Mouse (Mus musculus) frontal cortex, postnatal 10 days (tissue): ENCODE measurements around the gene Arhgap30.

ENCODE experiments used
- DNase-seq, 2 experiments: peaks; one replicate each; pipeline ENCODE4 v3.0.0; 2022; ENCODE audit warnings: low spot score in 2 of 2, mixed read lengths in 1 of 2

Gene Arhgap30

DNA sequence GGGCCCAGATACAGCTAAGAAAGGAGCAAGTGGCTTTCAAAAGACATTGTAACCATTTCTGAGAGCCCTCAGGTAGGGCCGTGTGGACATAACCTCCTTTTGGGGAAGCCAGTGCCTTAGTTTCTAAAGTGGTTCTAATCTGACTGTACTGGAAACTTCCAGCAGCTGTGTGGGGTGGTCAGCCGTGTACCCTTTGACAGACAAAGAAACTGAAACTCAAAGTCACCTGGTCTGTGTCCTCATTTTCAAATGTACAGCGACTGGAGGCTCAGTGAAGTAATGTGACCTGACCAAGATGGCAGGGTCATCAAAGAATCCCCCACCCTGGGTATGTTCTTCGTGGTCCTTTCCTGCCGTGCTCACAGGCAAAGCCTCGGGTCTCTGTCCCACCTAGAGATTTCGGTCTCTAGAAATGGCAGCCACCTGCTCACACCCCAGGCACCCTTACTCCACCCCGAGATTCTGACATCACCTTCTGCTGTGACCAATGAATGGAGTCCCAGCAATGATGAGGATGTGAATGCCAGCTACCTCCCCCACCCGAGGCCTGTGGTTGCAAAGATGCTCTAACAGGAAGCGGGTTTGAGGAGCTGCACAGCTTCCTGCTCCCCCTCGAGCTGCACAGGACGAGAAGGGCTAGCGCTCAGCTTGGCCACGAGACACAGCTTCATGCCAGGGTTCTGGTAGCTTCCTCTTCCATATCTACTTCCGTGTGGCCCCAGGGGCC lies at the start of gene Arhgap30:
Gene Arhgap30, plus strand, starts transcription at position 579 of the 727 bp plus-strand sequence.
- peak; percentile 28 to 52 for DNase-seq

DNA sequence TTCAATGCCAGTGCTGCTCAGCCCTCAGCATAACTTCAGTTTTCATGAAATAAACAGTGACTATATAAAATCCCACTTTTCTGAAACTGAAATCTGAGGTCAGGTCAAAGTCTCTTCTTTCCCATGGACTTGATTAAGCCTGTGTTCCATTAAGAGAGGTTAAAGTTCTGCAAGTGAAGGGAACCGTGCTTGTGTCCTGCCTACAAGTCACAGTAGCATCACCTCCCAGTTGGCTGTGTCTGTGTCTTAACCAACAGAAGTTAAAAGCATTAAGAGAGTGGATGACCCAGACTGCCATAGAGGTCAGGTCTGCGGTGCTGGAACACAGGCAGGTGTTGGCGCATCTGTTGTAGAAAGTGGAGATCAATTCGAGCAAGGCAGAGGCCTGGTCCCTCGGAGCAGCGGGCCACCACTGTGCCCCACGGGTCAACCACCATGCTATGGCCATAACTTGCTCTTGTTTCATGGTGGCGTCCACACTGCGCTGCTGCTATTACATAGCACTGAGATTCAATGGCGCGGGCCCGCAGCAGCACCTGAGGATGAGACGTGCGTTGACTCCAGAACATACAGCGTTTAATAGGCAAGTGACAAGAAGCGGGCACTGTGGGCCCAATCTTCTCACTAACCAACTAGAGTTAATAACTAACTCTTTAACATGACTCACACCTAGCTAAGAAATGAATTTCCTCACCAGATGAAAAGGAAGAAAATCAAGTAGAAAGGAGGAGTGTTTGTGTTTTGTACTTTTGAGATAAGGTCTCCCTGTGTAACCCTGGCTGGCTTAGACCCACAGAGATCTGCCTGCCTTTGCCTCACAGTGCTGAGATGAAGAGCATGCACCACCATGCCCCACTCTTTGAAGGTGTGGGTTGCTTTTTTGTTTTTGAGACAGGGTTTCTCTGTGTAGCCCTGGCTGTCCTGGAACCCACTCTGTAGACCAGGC lies 46.2 kb upstream of the Arhgap30 start:
- no peak for DNase-seq

DNA sequence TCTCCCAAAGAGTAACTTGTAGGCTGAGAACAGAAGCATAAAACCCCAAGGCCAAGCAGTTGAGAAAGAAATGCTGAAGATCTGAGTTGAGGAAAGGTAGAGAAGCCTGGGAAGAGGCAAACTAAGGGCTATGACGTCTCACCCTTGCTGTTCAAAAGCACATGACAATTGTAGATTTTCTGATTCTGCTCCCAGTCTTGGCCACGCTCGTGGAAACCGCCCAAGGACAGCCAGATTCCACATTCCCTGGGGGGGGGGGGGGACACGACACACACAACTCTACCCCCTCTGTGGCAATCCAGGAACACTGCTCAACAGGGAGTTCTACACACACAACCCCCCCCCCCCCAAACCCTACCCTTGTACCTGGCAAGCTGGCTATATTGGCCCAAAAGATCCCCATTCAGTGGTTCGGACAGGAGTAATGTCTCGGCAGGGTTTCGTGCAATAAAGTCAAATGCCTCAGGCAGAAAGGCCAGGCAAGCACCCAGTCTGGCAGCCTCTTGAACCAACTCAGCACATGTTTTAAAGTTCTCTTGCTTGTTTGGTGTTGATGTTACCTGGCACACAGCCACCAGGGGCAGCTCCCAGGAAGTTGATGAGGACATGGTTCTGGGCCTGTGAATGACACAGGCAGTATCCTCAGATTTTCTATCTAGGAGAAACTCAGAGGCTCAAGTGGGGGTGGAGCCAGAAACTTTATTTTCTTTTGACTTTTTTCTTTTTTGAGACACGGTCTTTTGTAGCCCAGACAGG lies 44.7 kb upstream of the Arhgap30 start:
- no peak for DNase-seq

DNA sequence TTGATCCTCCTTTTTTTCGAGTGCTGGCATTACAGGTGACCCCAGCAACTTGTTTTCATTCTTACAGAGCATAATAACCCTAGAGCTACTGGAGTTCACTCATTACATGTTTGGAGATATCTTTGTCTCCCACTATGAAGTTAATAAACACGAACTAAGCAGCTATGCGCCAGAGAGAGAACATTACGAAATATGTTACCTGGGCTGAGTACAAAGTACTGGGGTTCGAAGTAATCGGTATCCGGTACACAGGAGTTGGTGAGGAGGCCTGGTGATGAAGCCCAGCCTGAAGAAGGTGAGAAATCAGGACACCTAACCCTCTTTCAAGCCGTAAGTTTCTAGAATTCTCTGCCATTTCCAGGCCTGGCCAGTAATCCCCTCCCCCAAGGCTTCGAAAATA lies 44.0 kb upstream of the Arhgap30 start:
- no peak for DNase-seq

DNA sequence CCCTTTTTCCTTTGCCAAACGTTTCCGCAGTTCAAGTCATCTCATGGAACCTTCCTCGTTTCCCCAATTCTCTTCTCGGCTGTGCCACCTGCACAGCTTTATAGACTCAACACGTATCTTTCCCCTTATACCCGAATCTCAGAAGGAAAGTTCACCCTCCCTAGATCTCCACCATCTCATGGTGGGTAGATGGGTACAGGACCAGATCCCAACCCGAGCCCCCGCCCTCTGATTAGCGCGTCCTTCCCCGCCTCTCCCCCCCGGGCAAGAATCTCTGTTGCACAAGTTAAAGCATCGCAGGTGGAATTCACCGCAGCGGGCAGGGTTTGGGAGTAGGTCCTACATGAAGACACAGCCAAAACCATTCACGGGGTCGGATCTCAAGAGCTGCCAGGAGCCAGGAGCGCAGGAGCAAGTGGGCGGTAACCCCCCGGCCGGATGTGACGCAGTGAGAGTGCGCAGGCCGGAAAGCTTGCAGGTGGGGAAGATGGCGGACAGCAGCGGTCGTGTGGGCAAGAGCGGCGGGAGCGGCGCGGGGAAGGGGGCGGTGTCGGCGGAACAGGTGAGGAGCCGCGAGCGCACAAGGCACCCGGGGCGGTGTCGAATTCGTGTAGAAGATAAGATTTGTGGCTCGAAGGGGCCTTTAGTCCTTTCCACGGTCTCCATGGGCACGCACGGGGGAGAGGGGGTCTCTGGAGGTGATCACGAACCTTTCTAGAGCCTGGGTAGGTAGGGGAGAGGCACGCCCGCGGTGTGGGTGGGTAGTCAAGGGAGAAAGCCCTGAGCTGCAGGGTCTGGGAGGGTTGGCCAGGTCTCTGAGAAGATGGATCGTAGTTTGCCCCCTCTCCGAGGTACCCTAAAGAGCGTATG lies 43.3 kb upstream of the Arhgap30 start, which contains the start of the genes Nit1 and Pfdn2:
Gene Nit1, minus strand, starts transcription at position 422 of the 870 bp plus-strand sequence.
Gene Pfdn2, plus strand, starts transcription at position 446 of the 870 bp plus-strand sequence.
- DNase-seq: peak; percentile 88 to 91

DNA sequence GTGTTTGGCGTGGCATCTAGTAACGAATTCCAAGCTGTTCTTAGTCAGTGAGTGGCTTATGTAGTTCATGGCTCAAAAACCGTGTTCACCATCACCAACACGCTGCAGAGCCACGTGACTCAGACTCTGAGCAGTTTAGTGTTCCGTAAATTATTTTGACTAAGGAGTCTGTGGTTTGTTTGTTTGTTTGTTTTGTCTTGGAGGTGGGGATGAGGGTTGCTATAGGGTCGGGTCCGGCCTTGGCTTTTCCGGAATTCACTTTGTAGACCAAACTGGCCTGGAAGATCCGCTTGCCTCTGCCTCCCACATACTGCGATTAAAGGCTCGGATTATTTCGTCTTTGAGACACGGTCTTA lies 42.7 kb upstream of the Arhgap30 start:
- DNase-seq: no peak

DNA sequence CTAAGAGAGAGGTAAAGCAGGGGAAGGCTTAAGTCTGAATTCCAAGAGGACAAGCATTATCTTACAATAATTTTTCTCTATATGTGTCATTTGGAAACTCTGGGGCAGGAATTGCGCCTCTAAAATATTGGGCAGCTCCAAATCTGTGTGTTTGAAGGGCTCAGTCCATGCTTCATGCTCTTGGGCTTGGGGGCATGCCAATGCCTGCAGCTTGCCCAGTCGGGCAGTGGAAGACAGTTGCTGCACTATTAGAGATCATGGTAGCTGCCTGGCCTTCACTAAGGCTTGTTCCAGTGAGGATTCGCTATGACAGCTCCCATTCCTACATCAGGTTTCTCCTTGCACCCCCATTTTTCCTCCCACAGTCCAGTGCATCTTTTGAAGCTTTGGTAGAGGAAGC lies 40.1 kb upstream of the Arhgap30 start:
- DNase-seq: no peak

DNA sequence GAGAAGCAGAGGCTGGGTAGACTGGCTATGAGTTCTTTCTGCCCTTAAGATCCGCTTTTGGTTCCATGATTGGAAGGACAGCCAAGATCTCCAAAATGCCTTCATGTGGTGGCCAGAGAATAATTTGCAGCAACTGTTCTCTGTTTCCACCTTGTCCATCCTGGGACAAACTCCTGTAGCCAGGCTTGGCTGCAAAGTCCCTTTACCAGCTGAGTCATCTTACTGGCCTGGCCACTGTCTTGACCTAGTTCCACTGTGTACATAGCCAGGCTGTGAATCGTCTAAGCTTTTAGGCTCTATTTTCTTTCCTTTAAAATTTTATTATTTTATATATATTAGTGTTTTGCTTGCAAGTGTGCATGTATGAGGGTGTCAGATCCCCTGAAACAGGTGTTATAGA lies 39.5 kb upstream of the Arhgap30 start:
- DNase-seq: no peak

DNA sequence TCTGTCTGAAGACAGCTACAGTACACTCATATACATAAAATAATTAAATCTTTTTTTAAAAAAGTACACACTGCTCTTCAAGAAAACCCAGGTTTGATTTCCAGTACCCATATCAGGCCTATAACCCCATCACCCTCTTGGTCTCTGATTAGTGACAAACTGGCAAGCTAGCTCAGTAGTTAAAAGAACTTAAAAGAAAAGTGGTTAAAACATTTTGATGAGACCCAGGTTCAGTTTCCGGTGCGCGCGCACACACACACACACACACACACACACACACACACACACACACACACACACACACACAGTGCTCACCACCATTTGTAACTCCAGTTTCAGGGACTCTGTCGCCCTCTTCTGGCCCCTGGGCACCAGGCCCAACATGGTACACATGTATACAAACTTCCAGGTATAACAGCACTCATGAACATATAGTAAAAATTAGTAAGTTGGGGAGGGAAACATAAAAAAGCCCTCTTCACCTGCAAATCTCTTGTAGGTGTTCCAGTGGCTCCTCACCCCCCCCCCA lies 32.9 kb upstream of the Arhgap30 start:
- DNase-seq: no peak

DNA sequence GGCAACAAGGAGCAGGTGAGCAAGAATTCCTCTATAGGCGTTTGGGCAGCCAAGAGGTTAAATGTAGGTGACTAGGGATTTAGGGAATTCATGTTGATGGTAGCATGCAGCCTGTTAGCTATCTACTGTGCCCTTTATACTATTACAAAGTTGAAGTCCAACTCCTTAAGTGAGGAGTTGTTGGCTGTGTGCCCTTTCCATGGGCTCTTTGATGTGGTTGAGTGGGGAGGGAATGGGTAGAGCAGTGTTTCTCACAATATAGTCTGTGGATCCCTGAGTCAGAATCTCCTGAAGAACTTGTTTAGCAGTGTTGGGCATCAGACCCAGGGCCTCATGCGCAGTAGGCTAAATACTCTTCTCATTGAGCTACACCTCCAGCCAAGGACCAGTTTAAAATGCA lies 31.9 kb upstream of the Arhgap30 start:
- no peak for DNase-seq

DNA sequence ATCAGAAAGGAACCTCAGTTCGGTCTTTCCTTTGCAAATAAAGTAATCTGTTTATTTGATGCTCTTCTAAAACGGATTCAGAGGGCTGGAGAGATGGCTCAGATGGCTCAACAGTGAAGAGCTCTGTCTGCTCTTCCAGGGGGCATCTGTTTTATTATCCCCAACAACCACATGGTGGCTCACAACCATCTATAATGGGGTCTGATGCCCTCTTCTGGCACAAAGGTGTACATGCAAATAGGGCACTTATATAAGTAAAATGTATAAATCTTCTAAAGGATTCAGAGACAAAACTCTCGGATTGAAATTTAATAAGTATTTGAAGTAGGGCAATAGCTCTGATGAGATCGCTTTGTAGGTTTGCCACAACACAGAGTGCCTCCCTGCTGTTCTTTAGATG lies 30.3 kb upstream of the Arhgap30 start:
- DNase-seq: no peak

DNA sequence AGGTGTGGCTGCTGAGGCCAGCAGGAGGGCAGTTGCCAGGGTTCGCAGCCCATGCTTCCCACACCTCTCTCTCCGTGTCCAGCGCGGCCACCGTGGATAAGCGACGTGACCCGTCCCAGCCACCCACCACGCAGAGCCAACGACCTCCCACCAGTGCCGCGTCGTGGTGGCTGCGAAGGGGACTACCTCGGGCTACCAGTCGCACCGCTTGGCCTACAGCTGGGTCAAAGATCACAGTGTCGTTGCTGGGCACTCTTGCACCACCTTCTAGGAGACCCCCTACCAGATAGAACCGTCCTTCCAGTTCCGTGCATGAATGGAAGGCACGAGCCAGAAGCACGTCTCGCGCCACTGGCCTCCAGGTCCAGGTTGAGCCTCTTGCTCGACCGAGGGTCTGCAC lies 28.5 kb upstream of the Arhgap30 start:
- DNase-seq: peak; percentile 54 to 60

DNA sequence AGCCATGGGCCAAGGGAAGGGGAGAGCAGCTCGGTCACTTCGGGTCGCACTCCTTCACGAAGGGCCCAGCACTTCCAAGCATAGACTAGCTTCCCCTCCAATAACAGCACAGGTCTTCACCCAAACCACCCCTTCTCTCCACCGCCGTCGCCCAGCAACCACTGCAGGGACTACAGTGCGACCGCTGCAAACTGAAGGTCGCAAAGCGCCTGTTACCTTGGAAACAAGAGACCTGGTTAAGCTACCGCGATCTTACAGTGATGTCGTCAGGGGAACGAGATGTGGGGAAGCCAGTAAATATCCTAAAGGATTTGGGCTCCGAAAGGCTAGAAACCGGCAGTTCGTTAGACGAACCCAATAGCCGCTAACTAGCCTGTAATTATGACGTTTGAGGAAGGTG lies 28.1 kb upstream of the Arhgap30 start, which contains the start of gene Klhdc9:
Gene Klhdc9, minus strand, starts transcription at position 143 of the 400 bp plus-strand sequence.
- DNase-seq: peak; percentile 91 to 95

DNA sequence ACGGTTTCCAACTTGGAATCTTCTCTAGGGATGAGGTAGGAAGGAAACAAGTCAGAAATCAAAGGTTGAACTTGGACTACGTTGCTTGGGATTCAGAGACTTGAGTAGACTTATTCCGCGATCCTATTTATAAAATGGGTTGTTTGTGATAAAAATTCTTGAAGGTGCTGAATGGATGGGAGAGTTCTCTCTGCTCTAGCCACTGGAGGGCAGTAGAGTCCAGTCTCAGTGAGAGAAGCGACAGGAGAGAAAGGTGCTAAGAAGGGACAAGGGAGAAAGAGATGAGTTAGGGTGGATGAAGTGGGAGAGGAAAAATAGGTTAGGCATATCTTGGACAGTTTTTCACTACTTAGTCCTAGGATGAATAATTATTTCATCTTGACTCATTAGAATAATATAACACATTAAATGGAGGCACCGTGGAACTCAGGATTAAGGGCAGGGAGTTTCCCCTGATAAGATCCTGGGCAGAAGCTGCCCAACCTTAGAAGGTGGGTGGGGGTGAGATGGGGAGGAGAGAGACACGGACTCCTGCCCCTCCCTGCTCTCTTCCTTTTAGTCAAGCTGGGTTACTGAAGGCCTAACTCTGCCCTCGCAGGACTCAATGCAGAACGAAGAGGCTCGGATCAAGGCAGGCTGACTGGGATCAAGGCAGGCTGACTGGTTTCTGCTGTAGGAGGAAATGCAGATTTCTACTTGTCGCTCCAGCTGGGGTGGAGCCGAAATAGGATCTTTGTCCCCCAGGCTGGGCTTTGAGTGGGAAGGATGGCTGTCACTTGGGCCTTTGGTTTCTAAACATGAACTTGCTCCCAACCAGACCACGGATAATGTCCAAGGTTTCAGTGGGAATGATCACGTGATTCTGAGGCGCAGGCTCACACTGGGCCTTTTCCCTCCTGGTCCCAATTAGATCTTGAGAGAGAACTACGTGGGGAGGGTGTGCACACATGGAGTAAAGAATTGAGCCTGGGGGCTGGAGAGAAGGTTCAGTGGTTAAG lies 27.3 kb upstream of the Arhgap30 start:
- DNase-seq: peak in 1 of 2 experiments; percentile 66

DNA sequence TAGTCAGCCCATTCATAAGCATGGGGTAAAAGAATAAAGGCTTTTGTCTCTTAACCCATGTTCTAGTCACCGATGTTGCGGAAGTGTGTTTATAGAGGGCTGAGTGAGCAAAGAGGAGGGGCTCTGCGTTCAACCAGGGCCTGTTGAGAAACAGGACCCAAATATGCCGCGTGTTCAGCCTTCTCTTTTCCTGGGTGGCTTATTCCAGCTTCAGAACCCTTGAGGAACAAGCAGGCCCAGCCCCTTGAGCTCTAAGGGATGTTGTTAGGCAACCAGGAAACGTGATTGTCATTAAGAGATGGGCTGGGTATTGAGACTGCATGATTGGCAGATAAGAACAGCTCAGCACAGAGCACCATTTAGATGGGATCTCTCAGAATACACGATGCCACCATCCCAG lies 22.8 kb upstream of the Arhgap30 start:
- DNase-seq: no peak

DNA sequence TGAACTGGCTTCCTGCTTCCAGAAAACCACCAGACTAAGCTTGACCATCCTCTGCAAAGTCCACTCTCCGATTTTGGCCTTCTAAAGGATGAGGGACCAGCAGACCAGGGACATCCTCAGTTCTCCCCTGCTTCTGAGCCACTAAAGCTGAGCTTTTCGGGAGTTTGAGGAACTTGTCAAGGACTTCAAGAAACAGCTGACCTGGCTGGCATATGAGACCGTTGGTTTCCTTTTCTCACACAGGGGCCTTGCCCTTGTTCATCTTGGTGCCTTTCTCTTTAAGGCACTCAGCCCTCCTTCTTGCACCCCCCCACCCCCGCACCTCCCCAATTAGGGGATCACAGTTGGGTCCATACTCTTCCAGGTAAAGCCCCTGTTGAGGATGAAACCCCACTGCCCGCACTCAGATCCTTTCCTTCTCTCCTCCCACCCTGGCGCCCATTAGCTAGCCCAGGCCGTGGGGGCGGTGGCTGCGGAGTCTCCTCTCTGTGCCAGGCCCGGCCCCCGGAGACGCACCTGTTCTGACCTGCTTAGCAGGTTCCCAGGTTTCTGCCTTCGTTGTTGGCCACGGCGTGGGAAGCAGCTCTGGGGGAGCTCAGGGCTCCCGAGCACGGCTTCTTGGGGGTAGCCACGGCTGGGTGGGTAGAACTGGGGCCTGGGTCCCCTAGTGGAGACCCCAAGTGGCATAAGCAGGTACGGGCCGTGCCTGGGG lies 18.8 kb upstream of the Arhgap30 start, which contains the start of gene Nectin4:
Gene Nectin4, plus strand, starts transcription at position 255 of the 712 bp plus-strand sequence.
- DNase-seq: no peak

DNA sequence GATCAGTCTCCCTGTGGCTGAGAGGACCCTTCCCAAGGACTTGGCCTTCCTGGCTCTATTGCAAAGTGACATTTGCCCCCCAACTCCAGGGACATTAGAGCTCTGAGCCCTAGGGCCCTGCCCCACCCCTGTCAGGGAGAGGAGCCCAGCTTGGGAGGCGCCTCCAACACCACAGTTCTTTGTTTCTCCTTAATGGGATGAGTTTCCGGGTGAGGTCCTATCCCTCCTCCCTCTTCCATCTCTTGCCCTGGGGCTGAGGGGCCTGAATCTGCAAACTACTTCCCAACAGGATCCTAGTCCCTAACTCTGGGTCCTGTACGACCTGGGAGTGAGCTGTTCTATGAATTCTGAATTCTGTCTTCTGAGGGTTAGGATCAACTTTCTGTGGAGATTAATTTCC lies 15.9 kb upstream of the Arhgap30 start:
- DNase-seq: no peak

DNA sequence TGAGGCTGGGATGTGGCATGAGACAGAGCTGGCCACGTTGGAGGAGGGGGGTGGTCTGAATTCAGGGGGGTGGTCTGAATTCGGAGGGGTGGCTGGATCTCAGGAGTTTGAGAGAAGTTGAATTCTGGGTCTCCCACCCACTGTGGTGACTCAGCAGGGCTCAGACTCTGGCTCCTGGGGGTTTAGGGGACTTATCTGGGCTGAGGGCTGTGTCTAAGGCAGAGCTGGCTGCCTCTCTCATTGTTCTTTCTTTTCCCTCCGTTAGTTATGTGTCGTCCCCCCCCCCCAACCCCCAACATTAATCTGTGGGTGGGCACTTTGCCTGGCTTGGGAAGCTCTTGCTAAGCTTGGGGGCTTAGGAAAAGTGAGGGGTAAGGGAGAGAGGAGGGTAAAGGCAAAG lies 14.8 kb upstream of the Arhgap30 start:
- no peak for DNase-seq

DNA sequence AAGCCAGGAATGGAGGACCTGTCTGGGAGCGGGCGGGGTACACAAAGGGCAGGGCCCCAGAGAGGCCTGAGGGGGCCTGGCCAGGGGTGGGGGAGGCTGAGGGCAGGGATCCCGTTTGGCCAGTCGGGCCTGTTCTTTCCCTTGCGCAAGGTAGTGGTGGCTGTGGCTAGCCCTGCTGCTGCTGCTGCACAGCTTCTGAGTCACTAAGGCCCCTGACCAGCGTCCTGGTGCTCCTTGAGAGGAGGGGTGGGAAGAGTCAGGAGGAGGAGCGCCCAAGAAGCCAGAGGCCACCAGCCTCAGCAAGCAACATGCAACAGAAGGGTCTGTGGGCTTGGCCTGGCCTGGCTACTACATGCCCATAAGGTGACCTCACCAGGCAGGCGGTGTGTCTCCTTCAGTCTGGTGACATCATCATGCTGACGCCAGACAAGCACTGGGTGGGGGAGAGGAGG lies 13.1 kb upstream of the Arhgap30 start:
- DNase-seq: no peak
